Mouse (Mus musculus): ENCODE data around the gene Adamts20.

The Adamts20 gene

GRCm38 (mm10) chr15:94252962-94253712 is 212.1 kb downstream of the Adamts20 start:
- no peak for DNase-seq (ENCODE audit: low spot score)

DNA sequence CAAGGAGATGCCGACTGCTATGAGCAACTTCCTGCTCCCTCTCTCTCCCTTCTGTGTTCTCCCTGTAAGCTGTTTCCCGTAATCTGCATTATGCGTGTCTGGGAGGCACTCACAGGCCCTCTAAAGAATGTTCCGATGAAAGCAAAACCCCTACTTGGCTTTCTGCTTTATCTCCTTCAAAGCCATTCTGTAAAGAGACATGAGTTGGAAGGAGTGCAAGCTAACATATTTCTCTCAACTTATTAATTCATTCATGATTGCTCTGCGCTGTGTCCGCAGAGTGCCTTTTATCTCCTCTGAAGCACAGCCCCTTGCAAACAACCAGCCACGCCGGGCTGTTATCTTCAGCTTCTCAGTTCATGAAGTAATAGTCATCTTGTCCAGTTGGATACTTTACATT is 215.5 kb downstream of the Adamts20 start:
- no peak for DNase-seq (ENCODE audit: low spot score)

- DNase-seq (ENCODE audit: low spot score), result peak; percentile 24
Observed at GRCm38 (mm10) chr15:94248386-94248785, 216.8 kb downstream of the Adamts20 start.

GRCm38 (mm10) chr15:94246669-94247068 is 218.5 kb downstream of the Adamts20 start:
- no peak for DNase-seq (ENCODE audit: low spot score)

- no peak for DNase-seq (ENCODE audit: low spot score)
Observed at GRCm38 (mm10) chr15:94244336-94244735, 220.9 kb downstream of the Adamts20 start.

DNA sequence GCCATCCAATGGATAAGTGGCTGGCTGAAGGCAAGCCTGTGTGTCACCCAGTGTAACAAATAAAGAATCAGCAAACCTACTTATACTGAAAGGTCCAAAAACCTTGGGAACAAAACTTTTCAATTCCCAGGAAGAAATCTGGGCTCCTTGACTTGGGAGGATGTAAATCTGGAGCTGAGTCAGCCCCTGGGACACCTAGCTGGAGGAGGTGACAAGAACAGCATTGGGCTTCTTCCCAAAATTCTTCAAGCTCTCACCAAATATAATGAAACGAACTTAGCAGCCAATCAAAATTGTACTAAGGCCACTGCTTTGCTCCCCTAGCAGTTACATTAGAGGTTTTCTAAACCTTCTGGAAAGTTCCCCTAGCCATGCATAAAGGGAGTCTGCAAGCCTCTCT is 223.1 kb downstream of the Adamts20 start:
- DNase-seq (ENCODE audit: low spot score), result no peak

DNA sequence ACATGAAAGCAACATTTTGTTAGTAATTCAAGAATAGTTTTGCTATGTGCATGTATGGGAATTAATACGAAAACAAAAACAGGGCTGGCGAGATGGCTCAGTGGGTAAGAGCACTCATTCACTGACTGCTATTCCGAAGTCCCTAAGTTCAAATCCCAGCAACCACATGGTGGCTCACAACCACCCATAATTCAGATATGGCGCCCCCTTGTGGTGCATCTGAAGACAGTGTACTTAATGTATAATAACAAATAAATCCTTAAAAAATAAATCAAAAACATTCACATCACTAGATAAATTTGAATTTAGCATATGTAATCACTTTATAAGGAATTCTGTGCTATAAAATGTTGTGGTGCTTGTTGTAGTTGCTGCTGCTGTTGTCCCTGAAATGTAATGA is 225.6 kb downstream of the Adamts20 start:
- no peak for DNase-seq (ENCODE audit: low spot score)

GRCm38 (mm10) chr15:94239127-94239526 is 226.1 kb downstream of the Adamts20 start:
- no peak for DNase-seq (ENCODE audit: low spot score)

DNA sequence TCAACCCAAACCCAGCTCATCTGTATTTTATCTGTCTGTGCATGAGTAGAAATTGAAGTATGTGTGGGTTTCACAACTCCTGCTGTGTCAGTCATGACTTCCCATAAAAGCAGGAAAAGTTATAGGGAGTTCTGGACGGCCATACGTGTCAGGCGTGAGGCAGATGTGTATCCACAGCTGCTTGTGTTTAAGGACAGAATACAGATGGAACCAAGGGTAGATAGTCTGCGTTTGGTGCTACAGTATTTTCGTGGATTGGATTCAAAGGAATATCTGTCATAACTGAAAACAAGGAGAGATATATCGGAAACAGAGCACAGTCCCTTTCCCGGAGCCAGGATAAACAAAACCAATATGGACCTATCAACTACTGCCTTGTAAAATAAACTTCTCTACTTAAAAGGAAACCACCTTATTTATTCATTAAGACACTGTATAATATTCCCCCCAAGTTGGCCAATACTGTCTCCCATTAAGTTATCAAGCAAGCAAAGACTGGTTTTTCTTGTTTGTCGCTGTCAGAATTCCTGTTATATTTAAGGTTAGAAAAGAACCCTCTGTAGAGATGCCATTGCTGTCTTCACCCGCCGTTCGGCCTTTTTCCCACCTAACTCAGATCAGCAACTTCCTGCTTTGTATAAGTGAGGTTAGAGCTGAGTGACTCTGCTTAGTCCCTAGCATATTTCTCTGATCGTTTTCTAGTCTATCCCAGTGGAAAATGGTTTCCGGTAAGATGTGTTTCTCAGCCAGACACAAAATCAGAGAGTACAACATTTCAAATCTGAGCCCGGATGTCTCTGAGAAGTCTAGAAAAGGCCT is 227.0 kb downstream of the Adamts20 start:
- no peak for DNase-seq (ENCODE audit: low spot score)

DNA sequence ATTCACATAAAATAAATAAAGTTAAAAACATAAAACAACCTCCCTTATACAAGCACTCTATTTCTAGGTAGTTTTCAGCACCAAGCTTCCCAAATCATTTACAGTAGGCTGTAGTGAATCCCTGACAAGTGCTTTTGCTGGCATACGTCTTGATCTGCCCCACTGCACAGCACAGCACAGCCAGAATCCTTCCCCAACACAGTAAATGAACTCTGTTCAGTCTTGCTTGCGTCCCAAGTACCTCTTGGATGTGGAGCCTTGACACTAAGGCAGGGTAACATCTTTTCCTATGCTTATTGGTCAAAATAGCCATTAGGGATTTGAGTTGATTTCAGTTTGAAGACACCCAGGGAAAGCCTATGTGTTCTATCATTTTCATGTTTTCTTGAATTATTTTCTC is 228.5 kb downstream of the Adamts20 start:
- no peak for DNase-seq (ENCODE audit: low spot score)

DNA sequence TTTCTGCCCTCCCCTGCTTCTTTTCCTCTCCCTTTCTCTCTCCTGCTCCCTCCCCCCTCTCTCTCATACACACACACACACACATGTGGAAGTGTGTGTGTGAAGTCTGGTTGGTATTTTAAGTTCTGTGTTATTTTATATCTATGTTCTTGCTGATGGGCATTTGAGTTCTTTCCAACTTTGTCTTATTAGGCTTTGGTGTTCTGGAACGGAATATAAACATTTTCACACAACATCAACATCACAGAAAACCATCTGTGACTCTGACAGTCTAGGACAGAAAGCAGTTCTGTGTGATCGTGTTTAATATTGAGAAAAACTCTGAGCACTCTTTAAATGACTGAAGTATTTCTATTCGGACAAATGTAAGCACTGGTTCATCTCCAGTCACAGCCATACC is 229.1 kb downstream of the Adamts20 start:
- no peak for DNase-seq (ENCODE audit: low spot score)

GRCm38 (mm10) chr15:94235190-94235589 is 230.0 kb downstream of the Adamts20 start:
- no peak for DNase-seq (ENCODE audit: low spot score)

GRCm38 (mm10) chr15:94231246-94231645 is 234.0 kb downstream of the Adamts20 start:
- no peak for DNase-seq (ENCODE audit: low spot score)

- no peak for DNase-seq (ENCODE audit: low spot score)
Observed at GRCm38 (mm10) chr15:94227388-94227787, 237.8 kb downstream of the Adamts20 start.

GRCm38 (mm10) chr15:94223101-94223500 is 242.1 kb downstream of the Adamts20 start:
- DNase-seq (ENCODE audit: low spot score), result no peak

DNA sequence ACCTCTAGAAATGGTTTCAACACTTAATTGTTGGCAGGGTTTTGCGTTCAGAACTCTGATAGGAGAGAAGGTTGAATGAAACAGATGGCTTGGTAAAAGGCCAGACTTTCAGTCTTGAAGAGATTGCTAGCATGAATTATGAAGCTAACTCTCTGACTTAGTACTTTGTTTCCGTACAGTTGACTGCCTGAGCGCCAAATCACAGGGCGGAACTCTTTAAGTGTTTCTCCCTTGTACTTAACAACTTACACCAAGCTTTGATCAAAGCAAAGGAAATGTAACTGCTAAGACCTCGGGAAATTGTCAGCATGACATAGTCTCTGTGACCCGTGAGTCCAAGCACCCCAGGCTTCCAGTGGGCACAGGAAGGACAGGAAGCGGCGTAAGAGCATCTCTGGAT is 244.5 kb downstream of the Adamts20 start:
- no peak for DNase-seq (ENCODE audit: low spot score)
